Mouse (Mus musculus) layer of hippocampus, postnatal 14 days (tissue): Measurements from ENCODE around the gene Zfp248. TPM values are rescaled to one million over a fixed set of nuclear protein-coding genes. Genes with fewer than 3 reads are reported as not detected.

Experiments used
- DNase-seq, 2 experiments: peaks; one replicate each; pipeline ENCODE4 v3.0.0; 2021 to 2022; ENCODE audit warnings: low spot score in 2 of 2, mixed read lengths in 1 of 2
- long read RNA-seq, 2 experiments: library from polyadenylated mRNA; stranded (forward); transcript quantifications; one replicate each; pipeline ENCODE4 v2.0.0; 2021
- total RNA-seq, 2 experiments: library from RNA; stranded (reverse); gene quantifications; 2 replicates each; pipeline ENCODE4 v1.2.3; 2021

Zfp248 gene
- 10 to 100 TPM; 12.8 to 14.9 TPM for total RNA-seq
- long read RNA-seq, experiment 1, partial matches to known transcripts = 3 of 7 reads
- long read RNA-seq, experiment 1, other reads (novel, unspliced or antisense) = 1 of 7 reads
- long read RNA-seq, experiment 2, partial matches to known transcripts = 2 of 4 reads
- long read RNA-seq, experiment 2, other reads (novel, unspliced or antisense) = 1 of 4 reads

GRCm38 (mm10) chr6:118455042-118455631 lies at the start of gene Zfp248:
Zfp248 (minus strand) TSS chr6:118455528.
- peak; percentile 92 to 95 for DNase-seq

DNA sequence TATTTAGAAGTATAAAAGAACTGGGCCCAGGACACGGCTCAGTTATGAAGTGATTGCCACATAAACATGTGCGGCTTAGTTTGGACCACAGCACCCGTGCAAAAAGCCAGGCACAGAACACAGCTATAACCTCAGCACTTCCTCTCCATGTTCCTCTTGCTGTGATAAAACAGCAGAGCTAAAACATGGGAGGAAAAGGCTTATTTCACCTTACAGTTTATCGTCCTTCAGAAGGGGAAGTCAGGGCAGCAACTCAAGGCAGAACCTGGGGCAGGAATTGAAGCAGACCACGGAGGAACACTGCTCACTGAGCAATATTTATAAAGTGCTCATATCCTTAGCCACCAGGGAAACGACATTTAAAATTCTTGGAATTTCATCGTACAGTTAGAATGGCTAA lies 43.7 kb upstream of the Zfp248 start:
- no peak for DNase-seq

GRCm38 (mm10) chr6:118482125-118482524 lies 26.8 kb upstream of the Zfp248 start:
- no peak for DNase-seq

DNA sequence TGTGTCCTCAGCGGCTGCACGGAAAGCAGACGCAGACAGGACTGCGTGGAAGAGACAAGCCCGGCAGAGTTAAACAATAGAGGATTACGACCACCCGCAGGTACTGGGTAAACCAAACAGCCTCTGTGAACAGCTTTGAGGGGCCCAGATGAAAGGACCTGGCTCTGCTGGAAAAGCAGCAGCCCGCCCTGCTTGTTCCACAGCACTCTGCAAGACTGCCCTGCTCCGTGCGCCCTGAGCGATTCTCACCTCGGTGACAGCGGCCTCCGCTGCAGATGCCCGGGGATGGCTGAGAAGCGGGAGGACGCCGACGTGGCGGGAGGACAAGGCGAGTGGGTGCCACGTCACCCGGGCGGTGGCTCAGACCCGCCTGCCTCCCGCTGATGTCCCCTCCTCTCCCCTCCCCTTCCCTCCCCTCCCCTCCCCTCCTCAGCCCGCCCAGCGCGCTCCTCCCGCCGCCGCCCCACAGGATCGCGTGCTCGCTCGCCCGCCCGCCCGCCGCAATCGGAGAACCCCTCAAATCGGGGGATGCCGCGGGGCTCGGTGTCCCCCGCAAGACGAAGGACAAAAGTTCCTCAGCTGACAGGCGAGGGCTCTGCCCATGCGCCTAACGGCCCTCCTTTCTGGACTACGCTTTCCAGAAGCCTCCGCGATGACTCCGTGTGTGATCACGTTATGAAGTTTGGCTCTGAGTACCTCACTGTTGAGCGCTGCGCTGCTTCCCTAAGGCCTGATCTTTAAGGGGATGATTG lies 23.8 kb upstream of the Zfp248 start, which contains the start of gene Zfp9:
TSS of gene Zfp9 (minus strand) at position 364 of the 752 bp plus-strand sequence.
- DNase-seq = peak; percentile 79 to 83

GRCm38 (mm10) chr6:118477875-118478785 lies 22.8 kb upstream of the Zfp248 start:
- no peak for DNase-seq

GRCm38 (mm10) chr6:118462069-118462705 lies 6.9 kb upstream of the Zfp248 start:
- no peak for DNase-seq

- no peak for DNase-seq
Observed at GRCm38 (mm10) chr6:118457726-118458125, 2.4 kb upstream of the Zfp248 start.

GRCm38 (mm10) chr6:118454452-118454851 lies 876 bp downstream of the Zfp248 start:
- DNase-seq = peak in 1 of 2 experiments; percentile 19

DNA sequence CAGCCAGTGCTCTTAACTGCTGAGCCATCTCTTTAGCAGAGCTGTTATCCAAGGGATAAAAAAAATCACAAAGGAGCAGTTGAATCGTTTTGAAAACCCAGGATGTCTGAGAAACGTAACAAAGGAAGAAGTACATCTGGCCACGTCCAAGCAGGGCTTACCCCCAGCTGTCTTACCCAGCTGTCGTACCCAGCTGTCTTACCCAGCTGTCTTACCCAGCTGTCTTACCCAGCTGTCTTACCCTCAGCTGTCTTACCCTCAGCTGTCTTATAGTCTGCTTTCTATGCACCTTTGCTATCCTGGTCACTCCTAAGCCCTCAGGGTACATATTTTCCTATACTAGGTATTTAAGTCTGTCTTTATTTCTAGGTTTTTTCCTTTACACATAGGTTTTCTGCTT lies 23.8 kb downstream of the Zfp248 start:
- no peak for DNase-seq

DNA sequence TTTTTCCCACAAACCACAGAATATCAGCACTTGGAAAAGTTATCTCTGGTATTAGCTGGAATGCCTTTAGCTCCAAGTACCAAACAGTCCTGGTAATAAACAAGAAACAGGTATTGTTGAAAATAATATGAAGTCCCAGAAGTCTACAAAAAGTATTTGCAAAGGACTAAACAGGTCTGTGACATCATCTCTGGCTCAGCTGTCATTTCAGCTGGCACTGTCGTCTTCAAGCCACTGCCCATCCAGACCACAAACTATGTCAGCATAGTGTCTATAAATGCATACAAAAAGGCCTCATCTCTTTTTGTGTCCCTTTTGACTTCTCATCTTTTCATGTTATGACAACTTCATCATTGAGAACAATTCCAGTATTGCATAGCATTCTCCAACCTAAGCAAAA lies 28.7 kb downstream of the Zfp248 start:
- DNase-seq = no peak

DNA sequence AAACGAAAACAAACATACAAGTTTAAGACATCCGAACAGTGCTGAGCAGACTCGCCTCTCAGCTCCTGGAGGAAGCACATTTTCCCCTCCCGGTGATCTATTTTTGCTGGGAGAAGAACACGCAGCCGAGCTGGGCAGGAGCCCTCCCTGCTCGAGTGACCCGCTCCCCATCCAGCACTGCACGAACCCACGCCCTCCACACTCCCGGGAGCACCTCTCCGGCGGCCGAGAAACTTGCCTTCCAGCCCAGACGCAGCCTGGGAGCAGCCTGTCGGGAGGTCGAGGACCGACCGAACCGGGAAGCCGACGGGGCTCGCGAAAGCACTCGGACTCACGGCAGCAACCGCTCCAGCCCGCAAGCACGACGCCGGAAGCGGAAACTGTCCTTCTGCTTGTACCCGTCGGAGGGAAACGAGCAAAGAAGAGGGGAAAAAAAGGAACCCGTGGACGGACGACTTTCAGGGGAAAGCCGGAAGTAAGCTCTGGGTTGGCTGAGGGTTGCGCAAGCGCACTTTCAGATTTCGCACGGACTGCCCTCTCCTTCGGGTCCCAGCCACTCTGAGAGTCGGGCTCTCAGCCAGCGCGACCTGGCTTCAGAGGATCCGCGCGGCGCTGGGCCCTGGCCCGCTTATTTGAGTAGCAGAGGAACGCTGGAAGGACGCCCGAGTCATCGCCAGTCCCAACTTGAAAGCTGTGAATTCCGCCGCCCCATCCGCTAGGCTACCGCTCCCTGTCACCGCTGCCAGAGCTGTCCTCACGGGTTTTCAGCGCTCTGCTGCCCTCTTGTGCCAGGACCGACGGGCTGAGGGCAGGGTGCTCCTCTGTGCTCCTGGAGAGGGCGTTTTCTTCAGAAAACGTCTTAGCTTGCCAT lies 36.0 kb downstream of the Zfp248 start, which contains the start of gene Bms1:
TSS of gene Bms1 (minus strand) at position 425 of the 871 bp plus-strand sequence.
- DNase-seq = peak; percentile 98 to 99

DNA sequence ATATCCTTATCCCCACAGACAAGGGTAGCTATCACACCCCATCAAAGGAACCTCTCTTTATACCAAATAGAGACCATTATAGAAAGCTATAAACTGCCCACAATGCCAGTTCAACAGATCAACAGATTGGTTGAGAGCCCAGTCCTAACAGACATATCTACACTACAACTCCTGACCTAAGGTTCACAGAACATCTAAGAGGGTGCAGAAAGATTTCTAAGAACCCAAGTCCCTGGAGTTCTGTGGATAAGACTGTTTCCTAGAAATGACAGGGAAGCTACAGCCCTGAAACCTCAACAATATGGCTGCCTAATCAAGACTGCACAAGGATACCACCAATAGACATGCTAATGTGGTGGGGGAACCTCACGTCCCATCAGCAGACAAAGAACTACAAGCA lies 44.9 kb downstream of the Zfp248 start:
- no peak for DNase-seq

DNA sequence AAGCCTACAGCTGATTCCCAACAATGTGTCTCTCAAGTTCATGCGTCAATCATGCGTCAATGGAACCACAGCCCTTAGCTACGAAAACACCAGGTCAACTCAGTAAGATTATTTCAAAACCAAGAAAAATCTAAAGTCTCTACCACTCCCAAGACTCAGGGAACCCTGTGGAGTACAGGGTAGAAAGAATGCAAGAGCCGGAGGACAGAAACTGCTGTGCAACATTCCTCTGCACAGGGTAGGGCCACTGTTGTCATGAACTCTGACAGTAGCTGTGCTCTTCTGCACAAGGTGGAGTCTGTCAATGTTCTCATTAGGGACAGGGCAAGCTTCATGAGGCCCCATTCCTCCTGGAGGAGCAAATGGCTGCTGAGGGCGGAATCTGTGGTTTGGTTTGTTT lies 46.8 kb downstream of the Zfp248 start:
- no peak for DNase-seq

DNA sequence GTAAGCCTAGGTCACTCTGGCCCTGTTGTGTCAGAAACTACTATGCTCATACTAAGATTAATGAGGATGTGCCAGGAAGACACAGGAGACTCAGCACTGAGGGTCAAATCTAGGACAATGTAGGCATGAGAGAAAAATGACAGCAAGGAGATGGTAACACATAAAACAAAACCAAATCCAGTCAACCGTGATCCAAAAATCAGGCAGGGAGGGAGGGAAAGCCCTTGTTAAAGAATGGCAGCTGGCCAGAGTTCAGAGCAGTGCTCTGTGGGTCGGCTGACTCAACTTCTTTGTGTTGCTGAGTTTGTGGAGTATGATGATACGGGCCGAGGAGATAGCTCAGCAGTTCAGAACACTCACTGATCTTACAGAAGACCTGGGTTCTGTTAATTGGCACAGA lies 48.9 kb downstream of the Zfp248 start:
- DNase-seq = no peak

GRCm38 (mm10) chr6:118390746-118391145 lies 64.6 kb downstream of the Zfp248 start:
- no peak for DNase-seq

DNA sequence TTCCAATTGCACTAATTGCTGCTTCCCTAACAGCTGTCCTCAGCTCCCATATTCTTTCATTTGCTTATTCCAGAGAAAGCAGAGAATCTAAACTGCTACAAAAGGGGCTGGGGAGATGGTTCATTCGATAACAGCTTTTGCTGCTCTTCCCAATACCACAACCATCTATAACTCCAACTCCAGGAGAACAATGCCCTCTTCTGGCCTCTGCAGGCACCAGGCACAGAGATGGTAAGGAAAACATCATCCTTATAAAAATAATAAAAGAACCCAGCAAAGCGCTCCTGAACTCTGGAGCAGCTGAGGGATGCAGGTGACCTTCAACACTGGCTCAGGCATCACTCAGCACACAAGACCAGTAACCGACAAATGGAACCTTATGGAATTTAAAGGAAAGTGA lies 69.4 kb downstream of the Zfp248 start:
- no peak for DNase-seq

DNA sequence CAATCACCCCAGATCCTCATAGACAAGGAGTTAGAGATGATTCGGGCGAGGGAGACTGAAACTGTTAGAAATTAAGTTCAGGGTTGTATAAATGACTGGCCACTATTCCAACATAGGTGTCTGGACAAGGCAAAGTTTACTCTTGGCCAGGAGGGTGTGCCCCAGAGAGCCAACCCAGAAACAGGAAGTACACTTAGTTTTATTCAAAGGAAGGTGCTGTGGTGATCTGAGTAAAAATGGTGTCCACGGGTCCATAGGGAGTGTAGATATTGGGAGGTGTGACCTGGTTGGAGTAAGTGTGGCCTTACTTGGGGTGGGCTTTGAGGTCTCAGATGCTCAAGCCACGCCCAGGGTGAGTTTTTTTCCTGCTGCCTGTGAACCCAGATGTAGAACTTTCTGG lies 74.1 kb downstream of the Zfp248 start:
- no peak for DNase-seq

GRCm38 (mm10) chr6:118380630-118381029 lies 74.7 kb downstream of the Zfp248 start:
- no peak for DNase-seq

- DNase-seq = peak; percentile 78 to 81
Observed at GRCm38 (mm10) chr6:118379451-118380167, 75.7 kb downstream of the Zfp248 start.
